Mouse (Mus musculus): Measurements from ENCODE around the gene Gm10644.

Gm10644 gene

DNA sequence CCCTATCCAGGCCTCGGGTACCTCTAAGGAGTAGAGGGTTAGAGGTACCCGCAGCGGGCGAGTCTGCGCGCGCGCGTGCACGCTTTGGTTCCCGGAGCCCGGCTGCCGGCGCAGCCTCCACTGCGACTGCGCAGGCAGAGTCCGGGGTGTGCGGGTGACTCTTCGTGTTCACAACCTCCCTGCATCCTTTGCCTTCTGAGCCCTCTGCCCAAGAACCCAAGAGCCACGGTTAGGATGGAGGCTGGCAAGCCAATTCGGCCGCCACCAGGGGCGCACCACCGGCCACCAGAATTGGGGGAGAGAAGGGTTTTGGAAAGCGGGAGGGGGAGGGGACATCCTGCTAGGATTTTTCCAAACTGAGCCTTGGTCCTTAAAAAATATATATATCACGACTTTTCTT lies 57.8 kb downstream of the Gm10644 start:
- DNase-seq (ENCODE audit: low spot score) = no peak

DNA sequence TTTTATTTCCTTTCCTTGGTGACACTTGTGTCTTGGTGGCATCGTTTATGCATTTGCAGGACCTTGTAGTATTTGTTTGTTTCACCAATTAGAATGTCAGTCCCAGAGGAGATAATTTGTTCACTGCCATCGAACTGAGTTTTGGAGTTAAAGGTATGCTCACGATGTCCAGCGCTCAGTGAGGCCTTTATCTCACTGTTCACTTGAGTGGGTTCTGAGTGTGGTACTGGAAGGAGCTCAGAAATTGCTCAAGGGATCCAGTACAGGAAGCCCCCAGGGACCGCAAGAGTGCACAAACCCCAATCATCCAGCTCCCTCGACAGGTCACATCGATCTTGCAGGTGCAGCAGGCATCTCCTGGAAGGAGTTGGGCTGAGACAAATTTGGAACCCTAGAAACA lies 58.5 kb downstream of the Gm10644 start:
- no peak for DNase-seq (ENCODE audit: low spot score)

DNA sequence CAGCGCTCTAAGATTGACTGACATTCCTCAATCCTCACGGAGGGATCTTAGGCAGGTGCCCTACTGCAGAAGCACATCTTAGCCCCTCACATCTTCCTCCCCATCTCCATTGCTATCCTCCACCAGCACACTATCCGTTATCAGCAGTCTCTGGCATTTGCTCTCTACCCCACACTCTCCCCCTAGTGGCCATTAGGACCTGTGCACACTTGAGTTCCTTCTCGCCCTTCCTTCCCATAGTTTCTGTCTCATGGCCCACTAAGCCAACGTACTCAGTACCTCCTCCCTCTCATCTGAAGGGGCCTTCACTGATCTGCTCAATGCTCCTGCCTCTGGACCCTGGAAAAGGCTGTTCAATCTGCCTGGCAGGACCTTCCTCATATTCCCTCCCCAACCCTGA lies 59.1 kb downstream of the Gm10644 start:
- DNase-seq (ENCODE audit: low spot score) = no peak

DNA sequence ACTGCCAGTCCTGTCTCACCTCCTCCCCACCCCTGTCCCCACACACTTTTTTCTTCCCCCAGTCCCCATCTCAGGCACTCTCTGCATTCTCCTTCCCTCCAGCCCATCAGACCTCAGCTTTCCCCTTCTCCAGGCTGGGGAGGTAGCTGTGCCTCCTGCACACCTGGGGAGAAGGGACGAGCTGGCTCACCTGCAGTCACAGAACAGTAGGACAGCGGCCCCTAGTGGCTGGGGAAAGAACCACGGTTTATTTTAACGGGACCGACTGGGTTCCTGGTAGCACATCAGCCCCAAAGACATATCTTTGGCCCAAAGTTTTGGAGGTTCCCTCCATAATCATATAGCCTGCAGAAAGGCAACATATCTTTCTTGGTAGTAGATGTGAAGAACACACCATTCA lies 61.1 kb downstream of the Gm10644 start:
- DNase-seq (ENCODE audit: low spot score) = no peak

DNA sequence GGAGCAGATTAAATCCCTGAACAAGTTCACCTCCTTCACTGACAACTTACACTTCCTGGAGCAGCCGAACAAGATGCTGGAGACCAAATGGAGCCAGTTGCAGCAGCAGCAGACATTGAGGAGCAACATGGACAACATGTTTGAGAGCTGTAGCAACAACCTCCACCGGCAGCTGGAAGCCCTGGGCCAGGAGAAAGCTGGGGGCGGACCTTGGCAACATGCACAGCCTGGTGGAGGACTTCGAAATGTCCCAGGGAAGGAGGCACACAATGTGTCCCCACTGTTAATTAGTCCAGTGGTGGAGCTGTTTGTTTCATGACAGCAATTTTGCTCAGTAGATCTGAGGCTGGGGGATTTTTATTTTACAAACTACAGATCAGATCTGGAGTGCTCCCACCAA lies 62.9 kb downstream of the Gm10644 start:
- no peak for DNase-seq (ENCODE audit: low spot score)

DNA sequence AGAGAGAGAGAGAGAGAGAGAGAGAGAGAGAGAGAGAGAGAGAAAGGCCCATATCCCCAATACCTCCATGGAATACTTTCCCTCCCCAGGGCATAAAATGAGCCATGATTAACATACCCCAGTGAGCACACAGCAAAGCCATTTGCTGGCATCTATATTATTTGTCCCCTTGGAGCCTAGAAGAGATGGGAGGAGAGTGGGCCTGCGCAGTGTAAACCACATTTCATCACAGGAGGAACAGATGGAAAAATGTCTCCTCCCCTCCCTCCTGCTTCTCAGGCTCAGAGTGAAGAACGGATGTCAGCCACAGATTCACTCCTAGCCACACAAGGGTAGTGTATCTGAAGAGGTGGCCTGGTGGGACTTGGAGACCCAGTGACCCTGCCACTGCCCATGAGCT lies 66.6 kb downstream of the Gm10644 start:
- DNase-seq (ENCODE audit: low spot score) = no peak
